Mouse (Mus musculus): ENCODE measurements at regions not wholly inside any gene's neighbourhood (a gene's known extent, or its start where the extent isn't known, plus 50 kb on each side); places are given as distances from the start of the nearest gene placed in this dataset.

GRCm38 (mm10) chr3:120341882-120342281, 557.6 kb upstream of the Ptbp2 start:
- TF ChIP-seq POLR2A (IDR thresholded peaks at IDR 0.05; ENCODE audit: low read depth, low read length): no peak
- TF ChIP-seq CTCF (conservative IDR thresholded peaks at IDR 0.05 in 1 of 2, IDR thresholded peaks at IDR 0.05 in 1 of 2; ENCODE audit: low read depth in 2 of 2, low read length in 2 of 2): no peak
- no peak for TF ChIP-seq CHD2 (IDR thresholded peaks at IDR 0.05; ENCODE audit: low read length)
- TF ChIP-seq POLR2AphosphoS2 (IDR thresholded peaks at IDR 0.05; ENCODE audit: low read depth, low read length): no peak
- no peak for TF ChIP-seq ZC3H11A (IDR thresholded peaks at IDR 0.05; ENCODE audit: low read depth, low read length)
- no peak for TF ChIP-seq EP300 (IDR thresholded peaks at IDR 0.05; ENCODE audit: low read length)
- no peak for TF ChIP-seq ETS1 (conservative IDR thresholded peaks at IDR 0.05; ENCODE audit: low read depth, low read length)
- no peak for TF ChIP-seq SMC3 (IDR thresholded peaks at IDR 0.05; ENCODE audit: low read depth, low read length)
- no peak for TF ChIP-seq SIN3A (IDR thresholded peaks at IDR 0.05; ENCODE audit: low read length)
- TF ChIP-seq MAFK (IDR thresholded peaks at IDR 0.05; ENCODE audit: insufficient replicate concordance, low read length): no peak
- TF ChIP-seq HCFC1 (IDR thresholded peaks at IDR 0.05; ENCODE audit: low read depth, low read length): no peak
- TF ChIP-seq USF1 (IDR thresholded peaks at IDR 0.05; ENCODE audit: low read depth, low read length): no peak
- TF ChIP-seq UBTF (IDR thresholded peaks at IDR 0.05; ENCODE audit: low read depth, low read length): no peak
- no peak for TF ChIP-seq CHD1 (IDR thresholded peaks at IDR 0.05; ENCODE audit: low read depth, low read length)
